Mouse (Mus musculus) left cerebral cortex, adult 8-10 months (tissue): Measurements from ENCODE around the gene Ccdc126. TPM values are rescaled to one million over a fixed set of nuclear protein-coding genes. Genes with fewer than 3 reads are reported as not detected.
"Not testable (repeated sequence)": the region's sequence is repeated elsewhere in the genome, so short reads cannot be mapped to it uniquely, and the experiment has no call there.

Experiments used
- DNase-seq, 2 experiments: peaks; one replicate each; pipeline ENCODE4 v3.0.0; 2022; ENCODE audit warnings: low spot score in 2 of 2
- total RNA-seq, 4 experiments: library from RNA; stranded (reverse); gene quantifications; 2 replicates each; pipeline ENCODE4 v1.2.4; 2022

The Ccdc126 gene
- 10 to 100 TPM in 1 of 4 experiments, 1 to 10 TPM in 3; 7.9 to 10.0 (median 9.0) TPM for total RNA-seq

DNA sequence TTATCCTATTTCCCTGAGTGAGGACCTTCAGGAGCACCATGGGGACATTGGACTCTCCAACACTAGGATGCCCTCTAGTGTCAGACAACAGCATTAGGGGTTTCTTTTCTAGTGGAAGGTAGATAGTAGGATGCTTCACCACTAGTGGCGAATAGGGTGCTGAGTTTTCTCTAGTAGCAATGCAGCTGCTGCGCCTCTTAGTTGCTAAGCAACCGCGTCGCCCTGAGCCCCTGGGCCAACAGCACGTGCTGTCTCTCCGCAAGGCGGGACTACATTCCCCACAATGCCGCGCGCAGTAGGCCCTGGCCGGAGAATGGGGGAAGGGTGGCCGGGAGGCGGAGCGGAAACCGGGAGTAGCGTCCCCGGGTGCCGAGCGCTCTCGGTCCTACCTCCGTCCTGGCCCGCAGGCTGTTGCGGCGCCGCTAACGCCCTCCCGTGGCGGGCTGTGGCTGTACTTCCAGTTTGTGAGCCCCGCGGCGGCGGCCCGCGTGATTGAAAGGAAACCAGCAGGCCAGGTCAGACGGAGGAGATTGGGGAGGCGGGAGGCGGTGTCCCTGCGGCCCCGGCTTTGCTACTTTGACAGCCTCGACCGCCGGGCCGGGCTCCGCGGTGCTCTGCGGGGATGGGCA, at the start of gene Ccdc126:
Gene Ccdc126, plus strand, starts transcription at position 309 of the 629 bp plus-strand sequence.
- peak; percentile 90 to 98 for DNase-seq

DNA sequence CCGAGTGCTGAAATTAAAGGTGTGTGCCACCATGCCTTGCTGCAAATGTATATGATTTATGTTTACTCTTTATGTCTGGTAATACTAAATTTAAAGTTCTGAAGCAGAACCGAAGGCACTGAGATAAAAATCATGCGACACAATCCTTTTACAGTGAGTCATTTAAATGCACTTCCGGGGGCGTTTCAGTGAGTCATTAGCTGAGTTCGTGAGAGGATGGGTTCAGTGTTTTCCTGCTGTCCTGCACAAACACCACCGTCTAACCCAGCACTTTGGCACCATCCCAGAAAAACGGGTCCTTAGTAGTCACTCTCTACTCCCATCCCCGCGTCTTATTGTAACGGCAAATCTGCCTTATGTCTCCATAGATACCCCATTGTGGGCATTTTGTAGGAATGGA, 49.2 kb upstream of the Ccdc126 start:
- peak in 1 of 2 experiments; percentile 14 for DNase-seq

- no peak for DNase-seq
Measured at GRCm38 (mm10) chr6:49271815-49272214, 47.3 kb upstream of the Ccdc126 start.

GRCm38 (mm10) chr6:49272863-49273262, 46.2 kb upstream of the Ccdc126 start:
- DNase-seq, result no peak

DNA sequence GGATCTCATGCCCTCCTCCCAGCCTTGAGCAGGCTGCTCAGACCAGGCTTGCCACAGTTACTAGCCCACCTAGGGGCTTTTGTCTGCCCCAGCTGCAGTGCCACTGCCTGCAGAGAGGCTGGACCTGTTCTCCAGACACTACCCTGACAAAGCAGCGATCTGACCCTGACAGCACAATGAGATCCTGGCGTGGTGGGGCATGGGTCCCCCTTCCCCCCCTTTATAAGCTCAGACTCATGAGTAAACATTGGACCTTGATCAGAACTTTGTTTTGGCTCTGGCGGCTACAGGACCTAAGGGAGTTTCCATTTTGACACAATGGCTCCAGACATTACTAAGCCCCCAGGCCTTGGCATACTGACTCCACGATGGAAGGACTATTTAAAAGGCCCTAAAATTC, 45.1 kb upstream of the Ccdc126 start:
- no peak for DNase-seq

DNA sequence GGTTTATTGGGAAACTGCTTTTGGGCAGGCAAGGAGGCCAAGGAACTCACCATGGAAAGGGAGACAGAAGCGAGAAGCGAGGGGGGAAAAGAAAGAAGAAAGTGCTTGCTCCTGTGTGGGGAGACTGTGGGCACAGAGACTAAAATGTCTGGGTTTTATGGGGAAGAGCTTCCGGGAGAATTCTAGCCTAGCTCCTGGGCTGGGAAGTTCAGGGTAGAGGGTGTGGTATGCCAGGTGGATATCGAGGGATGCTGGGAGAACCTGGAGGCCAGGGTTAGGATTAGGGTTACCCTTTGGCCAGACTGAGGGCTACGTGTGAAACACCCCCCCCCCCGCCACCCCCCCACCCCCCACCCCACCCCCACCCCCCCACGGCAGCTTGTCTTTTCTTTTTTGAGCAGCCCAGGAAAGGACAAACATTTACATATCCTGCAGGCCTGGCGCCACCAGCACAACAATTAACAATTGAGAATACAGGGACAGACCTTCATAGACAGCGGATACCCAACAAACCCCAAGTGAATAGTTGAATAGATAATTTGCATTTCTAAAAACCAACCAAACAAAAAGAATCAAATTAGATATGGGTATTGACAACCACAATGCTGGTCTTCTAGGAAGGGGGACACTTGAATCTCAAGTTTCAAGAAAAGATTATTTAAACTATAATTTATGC, 44.5 kb upstream of the Ccdc126 start:
- DNase-seq, result no peak

- DNase-seq, result no peak
Measured at GRCm38 (mm10) chr6:49275296-49275695, 43.8 kb upstream of the Ccdc126 start.

GRCm38 (mm10) chr6:49280942-49281341, 38.1 kb upstream of the Ccdc126 start:
- no peak for DNase-seq

DNA sequence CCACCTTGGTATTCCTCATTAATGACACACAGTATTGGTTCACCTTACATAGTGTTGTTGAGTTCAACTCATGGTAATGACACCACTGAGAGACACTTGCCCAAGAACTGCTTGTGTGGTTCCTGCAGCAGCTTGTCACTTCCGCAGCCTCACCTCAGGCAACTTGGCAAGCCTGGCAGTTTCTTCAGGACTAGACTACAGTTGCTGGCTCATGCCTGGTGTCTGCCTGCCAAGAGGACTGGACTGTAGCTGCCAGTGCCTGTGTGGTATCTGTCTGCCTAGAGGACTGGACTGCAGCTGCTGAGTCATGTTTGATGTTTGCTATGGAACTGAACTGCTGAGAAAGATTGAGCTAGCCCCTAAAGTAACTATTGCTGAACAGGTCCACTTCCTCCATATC, 37.0 kb upstream of the Ccdc126 start:
- DNase-seq, result no peak

- DNase-seq, result no peak
Measured at GRCm38 (mm10) chr6:49298286-49298685, 20.8 kb upstream of the Ccdc126 start.

DNA sequence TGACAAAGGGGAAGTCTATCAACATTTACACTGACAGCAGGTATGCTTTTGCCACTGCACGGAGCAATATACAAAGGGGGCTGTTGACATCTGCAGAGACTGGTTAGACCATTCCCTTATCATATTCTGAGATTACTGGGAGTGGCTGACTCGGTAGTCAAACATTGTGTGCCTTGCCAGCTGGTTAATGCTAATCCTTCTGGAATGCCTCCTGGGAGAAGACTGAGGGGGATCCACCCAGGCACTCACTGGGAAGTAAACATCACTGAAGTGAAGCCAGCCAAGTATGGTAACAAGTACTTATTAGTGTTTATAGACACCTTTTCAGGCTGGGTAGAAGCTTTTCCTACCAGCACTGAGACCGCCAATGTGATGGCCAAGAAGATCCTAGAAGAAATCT, 4.3 kb upstream of the Ccdc126 start:
- not testable (repeated sequence) for DNase-seq

DNA sequence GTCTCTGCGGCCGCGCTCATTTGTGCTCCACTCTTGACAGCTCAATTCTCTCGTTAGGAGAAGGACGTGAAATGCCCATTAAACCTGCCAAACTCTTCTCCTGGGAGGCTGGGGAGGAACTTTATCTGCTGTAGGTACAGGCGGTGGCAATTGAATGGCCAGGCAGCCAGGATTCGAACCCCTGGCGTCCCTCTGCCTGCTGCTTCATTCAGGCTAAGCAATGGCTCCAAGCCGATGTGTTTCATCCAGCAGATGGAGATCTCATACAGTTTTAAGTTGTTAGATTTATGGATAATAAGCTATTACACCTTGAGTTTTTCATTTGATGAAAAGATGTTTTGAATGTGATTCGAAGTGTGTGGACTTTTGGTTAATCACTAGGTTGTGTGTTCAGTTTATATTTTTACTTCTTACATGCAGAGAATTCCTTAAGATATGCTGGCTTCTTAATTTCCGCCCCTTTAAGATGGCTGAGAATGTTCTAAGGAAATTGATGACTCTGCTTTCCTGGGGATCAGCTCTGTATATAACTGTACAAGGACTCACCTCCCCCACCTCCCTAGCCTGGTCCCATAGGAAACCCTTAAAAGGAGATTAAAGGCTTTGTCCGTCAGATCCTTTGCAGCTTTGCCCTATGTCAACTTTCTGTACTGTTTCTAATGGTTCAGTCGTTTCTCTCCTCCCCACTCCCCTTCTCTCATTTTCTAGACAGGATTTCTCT, 681 bp downstream of the Ccdc126 start:
- no peak for DNase-seq

DNA sequence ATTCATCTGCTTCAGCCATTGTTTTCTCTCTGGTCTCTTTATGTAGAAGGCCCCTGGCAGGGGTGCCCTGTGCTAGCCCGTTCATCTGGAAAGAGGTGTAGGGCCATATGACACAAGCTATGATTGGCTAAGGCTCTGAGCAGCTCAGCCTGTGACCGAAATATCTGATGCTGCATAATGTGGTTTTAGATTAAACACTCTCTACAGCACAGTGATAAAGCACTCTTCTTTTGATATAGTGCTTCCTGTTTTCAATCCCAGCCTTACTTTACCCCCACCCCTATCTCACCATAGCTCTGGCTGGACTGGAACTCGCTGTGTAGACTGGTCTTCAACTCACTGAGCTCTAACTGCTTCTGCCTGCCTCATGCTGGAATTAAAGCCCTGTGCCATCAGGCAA, 2.3 kb downstream of the Ccdc126 start:
- no peak for DNase-seq

- DNase-seq, result no peak
Measured at GRCm38 (mm10) chr6:49322056-49322455, 3.0 kb downstream of the Ccdc126 start.

GRCm38 (mm10) chr6:49322986-49323385, 3.9 kb downstream of the Ccdc126 start:
- no peak for DNase-seq

DNA sequence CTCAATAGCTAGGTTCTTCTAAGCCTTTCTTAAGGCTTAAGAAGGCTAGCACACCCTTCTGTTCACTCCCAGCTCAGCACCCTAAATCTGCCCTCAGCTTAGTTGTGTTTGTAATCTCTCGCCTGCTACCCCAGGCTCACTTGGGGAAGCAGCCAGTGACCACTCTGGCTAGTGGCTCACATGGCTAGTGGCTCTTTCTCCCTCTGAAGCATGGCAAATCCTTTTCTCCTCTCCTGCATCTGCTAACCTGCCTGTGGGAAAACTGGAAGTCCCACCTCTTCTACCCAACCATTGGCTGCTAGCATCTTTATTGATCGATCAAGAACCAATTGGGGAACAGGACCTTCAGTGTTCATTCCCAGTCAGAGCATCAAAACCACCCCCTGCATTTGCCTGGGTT, 5.5 kb downstream of the Ccdc126 start:
- no peak for DNase-seq

DNA sequence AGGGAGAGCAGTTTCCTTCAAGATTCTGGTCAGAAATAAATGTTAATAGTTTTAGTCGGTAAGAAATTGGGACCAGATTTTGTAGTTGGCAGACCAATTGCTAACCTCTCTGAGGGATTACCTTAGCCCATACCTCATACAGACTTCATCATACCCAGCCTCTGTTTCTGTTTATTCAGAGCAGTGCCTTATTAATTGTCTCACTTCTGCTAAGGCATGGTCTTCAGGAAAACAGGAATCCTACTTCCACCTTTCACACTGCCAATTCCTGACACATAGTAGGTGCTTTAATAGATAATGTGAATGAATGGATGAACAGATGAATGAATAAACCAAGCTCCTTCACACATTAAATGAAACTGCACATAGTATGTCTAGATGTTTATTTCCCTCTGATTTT, 6.2 kb downstream of the Ccdc126 start:
- no peak for DNase-seq

GRCm38 (mm10) chr6:49326846-49327245, 7.8 kb downstream of the Ccdc126 start:
- DNase-seq, result no peak

DNA sequence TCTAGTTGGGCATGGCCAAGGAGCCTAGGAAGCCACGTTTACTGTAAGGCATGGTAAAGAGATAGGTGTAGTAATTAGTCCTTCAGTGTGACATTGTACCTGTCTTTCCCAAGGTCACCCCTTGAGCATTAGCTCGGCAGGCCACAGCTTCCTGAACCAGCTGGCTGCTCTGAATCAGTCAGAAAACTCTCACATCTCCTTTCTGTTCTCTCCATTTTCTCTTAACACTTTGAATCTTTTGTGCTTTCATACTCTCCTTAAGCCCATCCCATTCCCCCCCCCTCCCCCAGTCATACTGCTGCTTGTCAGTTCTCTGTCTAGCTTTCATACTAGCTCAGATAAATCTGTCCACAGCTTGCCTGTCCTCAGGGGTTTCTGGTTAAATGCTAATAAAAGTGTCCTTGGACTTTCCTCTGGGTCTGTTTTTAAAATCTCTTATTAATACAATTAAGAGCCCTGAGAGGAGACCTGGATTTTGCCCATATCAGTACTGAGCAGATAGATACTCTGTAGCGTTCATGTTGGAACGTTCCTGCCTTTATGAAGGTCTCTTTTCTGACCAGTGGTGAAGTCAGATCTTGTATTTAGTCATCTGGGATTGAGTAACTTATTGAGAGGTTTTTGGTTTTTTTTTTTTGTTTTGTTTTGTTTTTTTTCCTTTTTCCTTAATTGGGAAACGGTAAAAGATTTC, 12.4 kb downstream of the Ccdc126 start:
- no peak for DNase-seq

DNA sequence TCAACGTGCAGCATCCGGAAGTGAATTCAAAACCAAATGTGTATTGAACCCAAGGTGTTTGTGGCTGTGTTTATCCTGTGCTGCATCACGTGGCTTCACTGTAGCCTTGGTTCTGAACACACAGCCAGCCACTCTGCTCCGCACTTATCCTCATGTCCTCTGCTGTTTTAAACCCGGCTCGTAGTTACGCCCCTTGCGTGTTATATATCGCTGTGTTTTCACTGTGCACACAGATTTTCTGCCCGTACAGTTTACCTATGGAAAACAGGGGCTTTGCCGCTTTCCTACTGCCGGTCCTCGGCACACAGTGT, 12.9 kb downstream of the Ccdc126 start:
- DNase-seq, result no peak

DNA sequence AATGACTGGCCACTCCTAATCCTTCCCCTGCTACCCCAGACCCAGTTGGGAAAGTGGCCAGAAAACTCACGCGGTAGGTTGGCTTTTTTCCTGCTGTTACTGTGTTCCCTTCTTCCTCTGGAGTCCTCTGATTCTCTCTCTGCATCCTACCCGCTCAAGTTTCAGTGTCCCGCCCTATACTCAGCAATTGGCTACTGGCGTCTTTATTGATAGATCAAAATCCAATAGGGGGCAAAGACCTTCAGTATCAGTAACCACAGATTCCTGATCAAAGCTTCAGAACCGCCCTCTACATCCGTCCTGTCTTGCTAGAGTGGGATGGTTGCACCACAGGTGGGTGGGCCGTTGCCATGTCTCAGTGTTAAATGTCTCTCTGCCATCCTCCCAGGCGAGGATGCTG, 19.5 kb downstream of the Ccdc126 start:
- DNase-seq, result no peak

DNA sequence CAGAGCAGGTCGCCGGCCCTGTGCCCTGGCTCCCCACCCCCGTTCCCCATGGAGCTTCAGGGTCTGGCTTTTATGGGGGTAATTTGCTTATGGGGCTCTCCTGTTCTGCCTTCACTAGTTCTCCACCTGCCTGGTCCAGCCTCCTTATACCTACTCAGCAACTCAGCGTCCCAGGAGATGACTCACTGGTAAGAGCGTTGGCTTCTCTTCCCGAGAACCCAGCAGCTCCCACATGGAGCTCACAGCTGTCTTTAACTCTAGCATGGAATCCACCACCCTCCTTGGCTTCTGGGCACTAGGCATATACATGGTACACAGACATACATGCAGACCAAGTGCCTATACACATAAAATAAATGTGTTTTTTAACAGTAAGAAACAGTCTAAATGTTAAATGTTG, 20.1 kb downstream of the Ccdc126 start:
- DNase-seq, result peak in 1 of 2 experiments; percentile 36
